Mouse (Mus musculus): ENCODE measurements around the gene Gm49358.
A peak's percentile ranks its signal among the peaks of the same experiment; 100 is the strongest.

Gm49358 gene

GRCm38 (mm10) chr10:86878721-86879120 is 114.9 kb downstream of the Gm49358 start:
- no peak for DNase-seq

GRCm38 (mm10) chr10:86880071-86880806 is 116.5 kb downstream of the Gm49358 start:
- DNase-seq: peak; percentile 52

- no peak for DNase-seq
Measured at GRCm38 (mm10) chr10:86881448-86881847, 117.7 kb downstream of the Gm49358 start.

Measured in cerebellum, adult 9-11 months (tissue).